Mouse (Mus musculus) adrenal gland, adult 8-10 months (tissue): ENCODE results near the gene Nenf. TPM values are rescaled to one million over a fixed set of nuclear protein-coding genes. Genes with fewer than 3 reads are reported as not detected.

Experiments
- DNase-seq: peaks from one replicate; pipeline ENCODE4 v3.0.0; 2022
- total RNA-seq, 4 experiments: library from RNA; stranded (reverse); gene quantifications; 2 replicates each; pipeline ENCODE4 v1.2.4; 2022

Gene Nenf
- total RNA-seq, 4 experiments from 2014 or later: 82.9 to 112 (median 103) TPM

DNA sequence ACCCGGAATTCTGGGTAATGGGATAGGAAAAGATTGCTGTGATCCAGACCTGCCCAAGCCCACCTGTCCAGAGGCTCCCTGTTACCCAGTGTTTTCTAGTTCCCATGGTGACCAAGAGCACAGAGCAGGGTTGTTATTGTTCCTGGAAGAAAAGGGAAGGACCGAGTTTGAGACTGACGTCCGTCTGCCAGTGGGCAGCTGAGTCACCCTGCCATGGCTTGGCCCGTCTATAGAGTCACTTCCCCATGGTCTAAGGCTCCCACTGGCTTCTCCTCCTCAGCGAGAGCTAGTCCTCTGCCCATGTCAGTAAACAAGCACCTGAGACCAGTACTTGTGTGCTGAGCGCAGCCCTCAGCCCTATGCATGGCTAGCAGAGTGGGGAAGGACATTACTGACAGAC lies 36.8 kb downstream of the Nenf start:
- no peak for DNase-seq

- DNase-seq: no peak
Measured at GRCm38 (mm10) chr1:191278324-191278723, 39.7 kb downstream of the Nenf start.

GRCm38 (mm10) chr1:191277549-191278059 lies 40.4 kb downstream of the Nenf start:
- DNase-seq: no peak

DNA sequence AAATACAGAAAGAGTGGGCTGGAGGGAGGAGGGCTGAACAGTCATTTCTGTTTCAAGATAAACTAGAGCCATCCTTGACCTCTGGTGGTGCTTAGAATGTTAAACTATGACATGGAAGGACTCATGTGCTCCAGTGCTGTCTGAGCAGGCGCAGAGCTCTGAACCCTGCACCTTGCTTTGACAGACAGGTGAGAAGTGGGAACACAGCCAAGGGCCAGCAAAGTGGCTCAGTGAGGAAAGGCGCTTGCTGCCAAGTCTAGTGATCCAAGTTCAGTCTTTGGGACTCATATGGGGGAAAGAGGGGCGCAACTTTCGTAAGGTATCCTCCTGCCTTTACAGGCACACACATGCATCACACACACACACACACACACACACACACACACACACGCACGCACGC lies 41.8 kb downstream of the Nenf start:
- no peak for DNase-seq

GRCm38 (mm10) chr1:191275527-191275926 lies 42.5 kb downstream of the Nenf start:
- peak; percentile 59 for DNase-seq

DNA sequence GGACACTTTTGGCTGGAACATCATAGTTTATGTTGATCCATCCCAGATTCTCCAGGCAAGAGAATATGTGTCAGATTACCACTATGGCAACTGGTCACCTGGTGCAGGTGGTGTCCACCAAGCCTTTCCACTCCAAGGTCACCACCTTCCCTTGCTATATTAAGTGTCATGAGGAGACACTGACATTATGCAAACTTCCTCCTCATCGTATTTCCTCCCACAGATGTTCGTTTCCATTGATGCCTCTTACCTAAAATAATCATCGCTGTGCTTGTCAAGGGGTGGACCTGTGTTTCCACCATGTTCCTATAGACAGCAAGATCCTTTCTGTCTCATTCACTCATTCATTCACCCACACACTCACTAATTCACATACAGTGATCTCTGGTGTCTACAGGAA lies 45.3 kb downstream of the Nenf start:
- no peak for DNase-seq

- DNase-seq: no peak
Measured at GRCm38 (mm10) chr1:191269648-191269952, 48.4 kb downstream of the Nenf start.

GRCm38 (mm10) chr1:191268797-191269647 lies 49.0 kb downstream of the Nenf start:
- no peak for DNase-seq

DNA sequence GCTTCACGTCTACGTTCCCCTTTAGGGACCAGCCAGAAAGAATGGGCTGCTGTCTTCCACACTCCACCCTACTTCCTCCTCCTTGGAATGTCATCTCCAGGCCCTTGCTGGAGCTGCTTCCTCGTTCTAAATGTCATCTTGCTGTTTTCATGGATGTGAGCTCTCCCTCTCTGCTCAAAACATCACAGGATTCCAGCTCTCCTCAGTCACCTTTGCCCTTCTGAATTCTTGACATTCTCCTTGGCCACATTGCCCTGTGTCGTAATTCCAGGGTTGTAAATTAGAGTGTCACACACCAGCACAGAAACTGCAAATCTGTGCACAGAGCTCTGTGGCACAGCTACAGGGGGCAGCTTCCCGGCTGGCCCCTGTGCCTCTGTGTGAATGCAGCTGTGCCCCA lies 50.1 kb downstream of the Nenf start:
- no peak for DNase-seq

- DNase-seq: no peak
Measured at GRCm38 (mm10) chr1:191267162-191267561, 50.8 kb downstream of the Nenf start.

DNA sequence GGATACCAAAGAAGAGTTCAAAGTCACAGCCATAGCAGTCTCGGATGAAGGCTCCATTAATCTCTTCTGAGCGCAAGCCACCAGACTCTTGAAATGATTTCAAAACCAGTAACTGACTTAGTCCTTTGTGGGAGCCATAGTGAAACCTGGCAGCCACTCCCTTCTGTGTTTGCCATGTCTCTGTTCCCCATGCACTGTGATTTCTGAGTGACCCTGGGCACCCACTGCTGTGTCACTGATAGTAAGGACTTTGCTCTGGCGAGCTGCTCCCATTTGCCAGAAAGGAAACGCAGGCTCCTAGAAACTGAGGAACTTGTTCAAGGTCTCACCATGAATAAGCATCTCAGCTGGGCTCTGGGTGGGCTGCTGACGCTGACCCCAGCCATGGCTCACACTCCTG lies 54.5 kb downstream of the Nenf start:
- no peak for DNase-seq

GRCm38 (mm10) chr1:191261861-191262260 lies 56.1 kb downstream of the Nenf start:
- DNase-seq: no peak

DNA sequence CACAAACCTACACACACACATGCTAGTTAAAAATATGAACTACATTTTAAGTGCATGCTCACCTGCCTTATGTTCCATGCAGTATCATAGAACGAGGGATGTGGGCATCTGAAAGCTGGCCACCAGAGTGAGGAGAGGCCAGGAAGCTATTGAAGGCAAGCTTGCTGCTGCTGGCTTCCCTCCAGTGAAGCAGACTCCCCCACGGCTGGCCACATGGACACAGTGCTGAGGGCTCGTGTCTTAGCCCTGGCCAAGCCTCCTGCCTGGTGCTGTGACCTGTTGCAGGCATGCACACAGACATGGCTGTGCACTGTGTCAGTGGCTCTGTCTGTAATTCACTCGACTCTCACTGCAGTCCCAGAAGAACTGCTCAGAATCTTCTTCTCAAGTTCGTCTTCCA lies 58.3 kb downstream of the Nenf start:
- no peak for DNase-seq

DNA sequence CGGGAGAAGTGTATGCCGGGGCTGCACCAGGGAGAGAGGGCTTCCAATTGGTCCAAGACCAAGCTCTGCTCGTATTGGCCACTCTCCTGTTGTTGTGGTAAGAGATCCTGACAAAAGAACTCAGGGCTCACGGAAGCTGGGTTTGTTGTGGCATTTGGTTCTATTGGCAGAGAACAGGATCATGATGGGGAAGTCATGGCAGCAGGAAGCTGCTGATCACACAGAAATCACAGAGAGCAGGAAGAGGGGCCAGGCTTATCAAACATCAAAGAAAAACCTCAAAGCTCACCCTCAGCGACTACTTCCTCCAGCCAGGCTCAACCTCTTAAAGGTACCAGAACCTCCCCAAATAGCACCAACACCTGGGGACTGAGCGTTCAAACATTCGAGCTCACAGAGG lies 58.9 kb downstream of the Nenf start:
- no peak for DNase-seq

DNA sequence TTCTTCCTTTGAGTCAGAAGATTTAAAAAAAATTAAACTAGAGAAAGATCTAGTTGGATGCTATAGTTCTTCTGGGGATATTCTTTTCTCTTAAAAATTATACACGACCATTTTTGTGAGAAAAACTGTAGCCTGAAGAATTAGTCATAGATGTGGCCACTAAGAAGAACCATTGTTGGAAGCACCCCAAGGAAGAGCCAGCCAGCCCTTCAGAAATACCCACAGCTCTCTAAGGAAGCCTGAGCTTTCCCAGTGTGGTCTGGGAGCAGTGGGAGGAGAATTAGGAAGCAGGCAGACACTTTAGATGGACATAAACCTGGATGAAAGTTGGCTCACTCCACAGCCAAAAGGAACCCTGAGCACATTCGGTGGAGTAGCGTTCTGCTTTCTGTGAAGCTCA lies 59.5 kb downstream of the Nenf start:
- DNase-seq: no peak

DNA sequence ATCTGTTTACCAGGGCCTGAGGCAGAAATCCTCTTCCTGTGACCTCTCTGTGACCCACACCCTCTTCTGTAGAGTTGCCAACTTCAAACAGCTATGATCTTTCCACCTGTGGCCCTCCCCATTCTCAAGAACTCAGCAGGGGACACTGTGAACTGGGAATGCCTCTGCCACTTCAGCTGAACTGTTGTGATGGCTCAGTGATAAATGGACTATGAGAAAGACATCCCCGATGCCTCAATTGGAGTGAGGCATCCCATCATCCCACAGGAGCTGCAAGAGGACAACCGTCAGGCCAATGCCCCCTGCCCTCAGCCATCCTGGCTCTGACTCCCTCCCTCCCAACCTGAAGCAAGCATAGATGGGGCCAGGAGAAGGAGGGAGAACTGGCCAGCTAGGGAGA lies 60.0 kb downstream of the Nenf start:
- DNase-seq: no peak

DNA sequence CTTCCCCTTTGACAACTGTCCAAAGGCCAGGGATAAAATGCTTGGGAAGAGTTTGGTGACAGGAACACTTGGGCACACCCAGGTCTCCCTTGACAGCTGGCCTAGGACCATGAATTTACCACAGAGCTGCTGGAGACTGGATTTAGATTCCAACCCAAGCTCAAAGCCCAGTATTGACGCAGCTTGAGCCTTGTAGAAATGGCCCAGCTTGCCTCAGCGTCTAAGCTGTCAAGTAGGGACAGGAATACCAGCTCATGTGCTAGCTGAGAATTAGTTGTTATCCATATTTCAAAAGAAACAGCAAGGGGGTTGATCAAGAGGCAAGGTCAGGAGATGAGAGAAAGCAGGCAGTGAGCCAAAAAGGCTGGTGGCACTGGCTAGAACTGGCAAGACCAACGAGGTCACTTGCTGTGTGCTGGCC lies 60.6 kb downstream of the Nenf start:
- peak; percentile 77 for DNase-seq

Other genes with a start within 250 kb of the Nenf start
- gene Batf3, start 220.3 kb downstream of the Nenf start, total RNA-seq: 1 to 10 TPM in 3 of 4 experiments, under 1 TPM in 1; 0.64 to 5.4 (median 2.5) TPM
- not detected for gene Fam71a, start 153.4 kb downstream of the Nenf start, total RNA-seq
- gene Atf3, start 100.2 kb downstream of the Nenf start, total RNA-seq: 1 to 10 TPM; 2.1 to 8.6 (median 3.2) TPM
- 1 to 10 TPM; 6.0 to 9.2 (median 8.4) TPM for gene Tmem206, start 7.7 kb upstream of the Nenf start, total RNA-seq
- 100 to 1,000 TPM in 3 of 4 experiments, 10 to 100 TPM in 1; 91.2 to 155 (median 133) TPM for gene Ppp2r5a, start 85.1 kb upstream of the Nenf start, total RNA-seq